19 mouse cellular contexts compared by ENCODE assay signal in the genomic region with DNA sequence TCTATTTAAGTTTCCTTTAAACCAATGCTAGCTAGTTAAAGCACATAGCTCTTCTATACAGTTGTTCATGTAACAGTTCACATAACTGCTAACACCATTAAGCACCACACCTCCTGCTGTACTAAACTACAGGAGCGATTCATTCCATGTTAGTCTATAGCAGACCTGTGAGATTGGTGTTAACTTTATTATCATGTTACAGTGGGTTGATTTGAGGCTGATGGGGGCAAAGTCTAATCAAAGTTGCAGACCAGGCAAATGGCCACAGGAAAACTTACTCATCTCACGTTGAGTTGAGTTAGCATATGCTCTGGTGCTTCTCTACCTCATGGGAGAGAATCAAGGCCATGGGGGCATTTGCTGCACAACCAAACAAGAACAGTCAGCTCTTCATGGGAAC. TPM values are rescaled to one million over a fixed set of nuclear protein-coding genes. Genes with fewer than 3 reads are reported as not detected.
DNase-seq lines count a peak whose midpoint lies in the region; ATAC-seq and TF ChIP-seq lines count a peak whose summit lies in the region.
"Had no signal": no experiment of that assay in that cellular context is flagged by ENCODE, and none has a peak within 500 bp of the region (broad histone marks: within the 10 kb centered on the region; RNA-seq: fewer than 3 reads in every experiment).

No protein-coding gene starts in this region.

- H3K4me2 ChIP-seq in intestine, postnatal 0 days (replicated peaks; ENCODE audit: low read depth): no peak overlapping the region
- no peak overlapping the region for H3K4me2 ChIP-seq in intestine, embryonic 15.5 days (replicated peaks)
- H3K4me2 ChIP-seq in midbrain, embryonic 11.5 days: no peak overlapping the region
- H3K4me2 ChIP-seq in midbrain, embryonic 14.5 days (ENCODE audit: low read length): no peak overlapping the region

- H3K9ac ChIP-seq in intestine, postnatal 0 days (ENCODE audit: low read depth, low read length): no peak overlapping the region
- no peak overlapping the region for H3K9ac ChIP-seq in intestine, embryonic 15.5 days
- H3K9ac ChIP-seq in midbrain, embryonic 11.5 days (ENCODE audit: low read length): no peak overlapping the region
- no peak overlapping the region for H3K9ac ChIP-seq in midbrain, embryonic 14.5 days (replicated peaks; ENCODE audit: low read length)

- no peaks in the 10 kb centered on the region for H3K27me3 ChIP-seq in intestine, postnatal 0 days (replicated peaks; ENCODE audit: control insufficient read depth, insufficient read depth, low read length)
- H3K27me3 ChIP-seq in intestine, embryonic 15.5 days (replicated peaks): no peaks in the 10 kb centered on the region
- H3K27me3 ChIP-seq in midbrain, embryonic 11.5 days (ENCODE audit: control insufficient read depth, insufficient read depth, low read length): no peaks in the 10 kb centered on the region
- no peaks in the 10 kb centered on the region for H3K27me3 ChIP-seq in midbrain, embryonic 14.5 days (ENCODE audit: control insufficient read depth, insufficient read depth, low read length)

- peak; percentile 54 for DNase-seq in midbrain, embryonic 11.5 days (ENCODE audit: low spot score, missing footprints)
- DNase-seq in midbrain, embryonic 14.5 days: no peak
- DNase-seq: adrenal gland, adult 2 months; adrenal gland, adult 8-10 months; adrenal gland, postnatal 10 days; adrenal gland, postnatal 14 days; adrenal gland, postnatal 25 days; adrenal gland, postnatal 36 days; B cell, adult 2 months; cerebellum, adult 11 months; cerebellum, adult 11-12 months; cerebellum, adult 18-20 months had no signal

- no peaks in the 10 kb centered on the region for H3K9me3 ChIP-seq in intestine, postnatal 0 days (ENCODE audit: control insufficient read depth)
- no peaks in the 10 kb centered on the region for H3K9me3 ChIP-seq in intestine, embryonic 15.5 days
- H3K9me3 ChIP-seq in midbrain, embryonic 11.5 days (ENCODE audit: control insufficient read depth, low read length): no peaks in the 10 kb centered on the region
- H3K9me3 ChIP-seq in midbrain, embryonic 14.5 days (ENCODE audit: control insufficient read depth, low read length): no peaks in the 10 kb centered on the region
- H3K9me3 ChIP-seq: G1E had no signal

- ATAC-seq in intestine, postnatal 0 days: peak; percentile 54; the same call in 1 of the 2 replicates
- ATAC-seq in intestine, embryonic 15.5 days: no peak
- no peak for ATAC-seq in midbrain, embryonic 11.5 days (ENCODE audit: low FRiP score)
- no peak for ATAC-seq in midbrain, embryonic 14.5 days (ENCODE audit: low FRiP score, low TSS enrichment)
- ATAC-seq: activated CD4-positive, CD25-positive, alpha-beta regulatory T cell, adult 4 months; CD4-positive, CD25-positive, alpha-beta regulatory T cell, adult 4 months; Patski had no signal

- H3K36me3 ChIP-seq in intestine, postnatal 0 days (ENCODE audit: control insufficient read depth, insufficient read depth): no peaks in the 10 kb centered on the region
- no peaks in the 10 kb centered on the region for H3K36me3 ChIP-seq in intestine, embryonic 15.5 days
- H3K36me3 ChIP-seq in midbrain, embryonic 11.5 days (ENCODE audit: control insufficient read depth, insufficient read depth, low read length): no peaks in the 10 kb centered on the region
- H3K36me3 ChIP-seq in midbrain, embryonic 14.5 days (ENCODE audit: control insufficient read depth, insufficient read depth, low read length): no peaks in the 10 kb centered on the region
- H3K36me3 ChIP-seq: G1E had no signal

- H3K27ac ChIP-seq in intestine, postnatal 0 days (ENCODE audit: low read depth, low read length): no peak overlapping the region
- H3K27ac ChIP-seq in intestine, embryonic 15.5 days: no peak overlapping the region
- no peak overlapping the region for H3K27ac ChIP-seq in midbrain, embryonic 11.5 days (ENCODE audit: low read depth, low read length)
- no peak overlapping the region for H3K27ac ChIP-seq in midbrain, embryonic 14.5 days (replicated peaks; ENCODE audit: low read depth, low read length)

- no peak overlapping the region for H3K4me3 ChIP-seq in intestine, postnatal 0 days (ENCODE audit: low read depth, low read length)
- no peak overlapping the region for H3K4me3 ChIP-seq in intestine, embryonic 15.5 days (replicated peaks)
- no peak overlapping the region for H3K4me3 ChIP-seq in midbrain, embryonic 11.5 days (ENCODE audit: low read depth, low read length)
- H3K4me3 ChIP-seq in midbrain, embryonic 14.5 days (replicated peaks; ENCODE audit: low read depth, low read length): no peak overlapping the region

- 37% methylated on average over 2 of the region's 2 CpGs for WGBS in intestine, postnatal 0 days
- 65% methylated on average over 2 of the region's 2 CpGs for WGBS in intestine, embryonic 15.5 days
- 81% methylated on average over 2 of the region's 2 CpGs for WGBS in midbrain, embryonic 11.5 days
- WGBS in midbrain, embryonic 14.5 days: 84% methylated on average over 2 of the region's 2 CpGs

- no peaks in the 10 kb centered on the region for H3K4me1 ChIP-seq in intestine, postnatal 0 days (replicated peaks; ENCODE audit: control insufficient read depth, insufficient read depth, low read length)
- H3K4me1 ChIP-seq in intestine, embryonic 15.5 days (replicated peaks): no peaks in the 10 kb centered on the region
- no peaks in the 10 kb centered on the region for H3K4me1 ChIP-seq in midbrain, embryonic 11.5 days (ENCODE audit: control insufficient read depth, insufficient read depth, low read length)
- H3K4me1 ChIP-seq in midbrain, embryonic 14.5 days (ENCODE audit: control insufficient read depth, insufficient read depth, low read length): no peaks in the 10 kb centered on the region

- no peak for TF ChIP-seq CTCF in intestine, postnatal 0 days (IDR thresholded peaks at IDR 0.05; ENCODE audit: low read depth)

RNA-seq across cellular contexts. Expression of a gene that starts 2.6 kb away (rescaled TPM):
- polyA plus RNA-seq in intestine, postnatal 0 days (2015; fragmentation: Nextera tagmentation; extraction: Ambion mirVana): 0.25 TPM in 2 replicates
- polyA plus RNA-seq in intestine, embryonic 15.5 days (2015; fragmentation: Nextera tagmentation; extraction: Ambion mirVana): 0.08 and 0.11 TPM in 2 replicates
- polyA plus RNA-seq in midbrain, embryonic 11.5 days (2014; fragmentation: Nextera tagmentation; extraction: Ambion mirVana): not detected in 2 replicates
- not detected in 2 replicates for polyA plus RNA-seq in midbrain, embryonic 14.5 days (2014; fragmentation: Nextera tagmentation; extraction: Ambion mirVana)
- polyA plus RNA-seq: adrenal gland, adult 2 months; brain, embryonic 14.5 days; G1E had no signal

RNA-seq across cellular contexts. Expression of a gene that starts 6.9 kb away (rescaled TPM):
- 113 and 114 TPM in 2 replicates for polyA plus RNA-seq in intestine, postnatal 0 days (2015; fragmentation: Nextera tagmentation; extraction: Ambion mirVana)
- polyA plus RNA-seq in intestine, embryonic 15.5 days (2015; fragmentation: Nextera tagmentation; extraction: Ambion mirVana): 111 and 117 TPM in 2 replicates
- 121 and 126 TPM in 2 replicates for polyA plus RNA-seq in midbrain, embryonic 11.5 days (2014; fragmentation: Nextera tagmentation; extraction: Ambion mirVana)
- 116 TPM in 2 replicates for polyA plus RNA-seq in midbrain, embryonic 14.5 days (2014; fragmentation: Nextera tagmentation; extraction: Ambion mirVana)

RNA-seq across cellular contexts. Expression of a gene that starts 27.0 kb away (rescaled TPM):
- 23.4 and 25.1 TPM in 2 replicates for polyA plus RNA-seq in intestine, postnatal 0 days (2015; fragmentation: Nextera tagmentation; extraction: Ambion mirVana)
- polyA plus RNA-seq in intestine, embryonic 15.5 days (2015; fragmentation: Nextera tagmentation; extraction: Ambion mirVana): 16.1 and 17.7 TPM in 2 replicates
- 4.0 and 4.4 TPM in 2 replicates for polyA plus RNA-seq in midbrain, embryonic 11.5 days (2014; fragmentation: Nextera tagmentation; extraction: Ambion mirVana)
- 2.6 and 5.0 TPM in 2 replicates for polyA plus RNA-seq in midbrain, embryonic 14.5 days (2014; fragmentation: Nextera tagmentation; extraction: Ambion mirVana)

RNA-seq across cellular contexts. Expression of a gene that starts 27.5 kb away (rescaled TPM):
- polyA plus RNA-seq in intestine, postnatal 0 days (2015; fragmentation: Nextera tagmentation; extraction: Ambion mirVana): 30.8 and 36.0 TPM in 2 replicates
- 54.2 and 65.3 TPM in 2 replicates for polyA plus RNA-seq in intestine, embryonic 15.5 days (2015; fragmentation: Nextera tagmentation; extraction: Ambion mirVana)
- 63.9 and 64.8 TPM in 2 replicates for polyA plus RNA-seq in midbrain, embryonic 11.5 days (2014; fragmentation: Nextera tagmentation; extraction: Ambion mirVana)
- polyA plus RNA-seq in midbrain, embryonic 14.5 days (2014; fragmentation: Nextera tagmentation; extraction: Ambion mirVana): 48.8 and 53.4 TPM in 2 replicates

RNA-seq across cellular contexts. Expression of a gene that starts 27.6 kb away (rescaled TPM):
- polyA plus RNA-seq in intestine, postnatal 0 days (2015; fragmentation: Nextera tagmentation; extraction: Ambion mirVana): 24.1 and 29.7 TPM in 2 replicates
- polyA plus RNA-seq in intestine, embryonic 15.5 days (2015; fragmentation: Nextera tagmentation; extraction: Ambion mirVana): 55.2 and 55.9 TPM in 2 replicates
- 53.9 and 54.2 TPM in 2 replicates for polyA plus RNA-seq in midbrain, embryonic 11.5 days (2014; fragmentation: Nextera tagmentation; extraction: Ambion mirVana)
- polyA plus RNA-seq in midbrain, embryonic 14.5 days (2014; fragmentation: Nextera tagmentation; extraction: Ambion mirVana): 54.3 and 58.9 TPM in 2 replicates
